Mouse (Mus musculus): ENCODE measurements around the gene Mrfap1. TPM values are rescaled to one million over a fixed set of nuclear protein-coding genes. Genes with fewer than 3 reads are reported as not detected.
A peak's percentile ranks its signal among the peaks of the same experiment; 100 is the strongest.

Gene Mrfap1
- total RNA-seq (2021) = 100 to 1,000 TPM; 569 to 617 TPM

GRCm38 (mm10) chr5:36796296-36797014, at the start of gene Mrfap1:
Mrfap1 (minus strand) TSS chr5:36796772.
- peak; percentile 89 to 95 for DNase-seq (ENCODE audit: extremely low spot score in 1 of 2, low spot score in 1 of 2)

GRCm38 (mm10) chr5:36844490-36844889, 47.9 kb upstream of the Mrfap1 start:
- DNase-seq (ENCODE audit: extremely low spot score in 1 of 2, low spot score in 1 of 2) = no peak

- no peak for DNase-seq (ENCODE audit: extremely low spot score in 1 of 2, low spot score in 1 of 2)
Measured at GRCm38 (mm10) chr5:36841701-36842100, 45.1 kb upstream of the Mrfap1 start.

- no peak for DNase-seq (ENCODE audit: extremely low spot score in 1 of 2, low spot score in 1 of 2)
Measured at GRCm38 (mm10) chr5:36840092-36840491, 43.5 kb upstream of the Mrfap1 start.

- no peak for DNase-seq (ENCODE audit: extremely low spot score in 1 of 2, low spot score in 1 of 2)
Measured at GRCm38 (mm10) chr5:36839602-36840001, 43.0 kb upstream of the Mrfap1 start.

GRCm38 (mm10) chr5:36839032-36839431, 42.5 kb upstream of the Mrfap1 start:
- DNase-seq (ENCODE audit: extremely low spot score in 1 of 2, low spot score in 1 of 2) = peak in 1 of 2 experiments; percentile 35

GRCm38 (mm10) chr5:36835933-36836332, 39.4 kb upstream of the Mrfap1 start:
- peak; percentile 73 to 91 for DNase-seq (ENCODE audit: extremely low spot score in 1 of 2, low spot score in 1 of 2)

GRCm38 (mm10) chr5:36831272-36831671, 34.7 kb upstream of the Mrfap1 start:
- DNase-seq (ENCODE audit: extremely low spot score in 1 of 2, low spot score in 1 of 2) = peak in 1 of 2 experiments; percentile 21

GRCm38 (mm10) chr5:36829913-36830879, 33.6 kb upstream of the Mrfap1 start, which contains the start of gene Man2b2:
Man2b2 (minus strand) TSS chr5:36830653.
- peak; percentile 89 to 98 for DNase-seq (ENCODE audit: extremely low spot score in 1 of 2, low spot score in 1 of 2)

GRCm38 (mm10) chr5:36829098-36829497, 32.5 kb upstream of the Mrfap1 start:
- DNase-seq (ENCODE audit: extremely low spot score in 1 of 2, low spot score in 1 of 2) = no peak

GRCm38 (mm10) chr5:36822907-36823306, 26.3 kb upstream of the Mrfap1 start:
- DNase-seq (ENCODE audit: extremely low spot score in 1 of 2, low spot score in 1 of 2) = no peak

GRCm38 (mm10) chr5:36820142-36820541, 23.6 kb upstream of the Mrfap1 start:
- DNase-seq (ENCODE audit: extremely low spot score in 1 of 2, low spot score in 1 of 2) = peak; percentile 61 to 71

GRCm38 (mm10) chr5:36819742-36820141, 23.2 kb upstream of the Mrfap1 start:
- DNase-seq (ENCODE audit: extremely low spot score in 1 of 2, low spot score in 1 of 2) = no peak

GRCm38 (mm10) chr5:36817738-36818137, 21.2 kb upstream of the Mrfap1 start:
- no peak for DNase-seq (ENCODE audit: extremely low spot score in 1 of 2, low spot score in 1 of 2)

- no peak for DNase-seq (ENCODE audit: extremely low spot score in 1 of 2, low spot score in 1 of 2)
Measured at GRCm38 (mm10) chr5:36814554-36814953, 18.0 kb upstream of the Mrfap1 start.

- peak; percentile 48 to 81 for DNase-seq (ENCODE audit: extremely low spot score in 1 of 2, low spot score in 1 of 2)
Measured at GRCm38 (mm10) chr5:36811413-36811812, 14.8 kb upstream of the Mrfap1 start.

- DNase-seq (ENCODE audit: extremely low spot score in 1 of 2, low spot score in 1 of 2) = no peak
Measured at GRCm38 (mm10) chr5:36810634-36811033, 14.1 kb upstream of the Mrfap1 start.

GRCm38 (mm10) chr5:36809123-36809522, 12.6 kb upstream of the Mrfap1 start:
- DNase-seq (ENCODE audit: extremely low spot score in 1 of 2, low spot score in 1 of 2) = no peak

- DNase-seq (ENCODE audit: extremely low spot score in 1 of 2, low spot score in 1 of 2) = no peak
Measured at GRCm38 (mm10) chr5:36807106-36807505, 10.5 kb upstream of the Mrfap1 start.

GRCm38 (mm10) chr5:36797291-36797690, 719 bp upstream of the Mrfap1 start:
- DNase-seq (ENCODE audit: extremely low spot score in 1 of 2, low spot score in 1 of 2) = no peak

GRCm38 (mm10) chr5:36795647-36796295, 801 bp downstream of the Mrfap1 start:
- peak; percentile 54 to 63 for DNase-seq (ENCODE audit: extremely low spot score in 1 of 2, low spot score in 1 of 2)
